Mouse (Mus musculus) urinary bladder, adult 18-20 months (tissue): ENCODE measurements around the gene Gm8653.
"Not testable (repeated sequence)": the region's sequence is repeated elsewhere in the genome, so short reads cannot be mapped to it uniquely, and the experiment has no call there.

Source experiments
- DNase-seq, 2 experiments: peaks; one replicate each; pipeline ENCODE4 v3.0.0; 2022; ENCODE audit warnings: low spot score in 2 of 2, mixed read lengths in 2 of 2

The Gm8653 gene

DNA sequence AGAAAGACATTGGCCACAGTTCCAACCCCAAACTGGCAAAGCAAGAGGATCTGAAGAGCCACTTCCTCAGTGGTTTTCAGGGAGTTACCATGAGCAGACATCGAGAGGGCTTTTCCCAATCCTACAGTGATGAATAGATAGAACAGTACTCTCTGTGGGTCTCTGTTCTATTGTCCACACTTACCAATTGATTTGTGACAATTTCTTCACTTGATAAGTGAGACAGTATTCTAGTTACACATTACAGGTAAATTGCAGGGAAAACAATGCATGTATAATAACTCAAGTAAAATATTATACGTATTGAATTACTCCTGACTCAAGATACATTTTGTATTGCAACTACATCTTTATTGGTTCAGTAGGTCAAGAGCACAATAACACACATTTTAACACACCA is at the start of gene Gm8653:
TSS of gene Gm8653 (minus strand) at position 101 of the 400 bp plus-strand sequence.
- DNase-seq = not testable (repeated sequence)

DNA sequence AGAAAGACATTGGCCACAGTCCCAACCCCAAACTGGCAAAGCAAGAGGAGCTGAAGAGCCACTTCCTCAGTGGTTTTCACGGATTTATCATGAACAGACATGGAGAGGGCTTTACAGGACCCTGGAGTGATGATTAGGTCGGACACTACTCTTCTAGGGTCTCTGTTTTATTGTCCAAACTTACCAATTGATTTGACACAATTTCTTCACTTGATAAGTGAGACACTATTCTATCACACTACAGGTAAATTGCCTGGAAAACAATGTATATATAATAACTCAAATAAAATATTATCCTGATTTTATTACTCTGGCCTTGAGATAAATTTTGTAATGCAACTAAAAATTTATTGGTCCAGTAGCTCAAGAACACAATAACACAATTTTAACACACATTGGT is 28.3 kb upstream of the Gm8653 start, which contains the start of gene Gm8453:
TSS of gene Gm8453 (minus strand) at position 101 of the 400 bp plus-strand sequence.
- DNase-seq = not testable (repeated sequence)

DNA sequence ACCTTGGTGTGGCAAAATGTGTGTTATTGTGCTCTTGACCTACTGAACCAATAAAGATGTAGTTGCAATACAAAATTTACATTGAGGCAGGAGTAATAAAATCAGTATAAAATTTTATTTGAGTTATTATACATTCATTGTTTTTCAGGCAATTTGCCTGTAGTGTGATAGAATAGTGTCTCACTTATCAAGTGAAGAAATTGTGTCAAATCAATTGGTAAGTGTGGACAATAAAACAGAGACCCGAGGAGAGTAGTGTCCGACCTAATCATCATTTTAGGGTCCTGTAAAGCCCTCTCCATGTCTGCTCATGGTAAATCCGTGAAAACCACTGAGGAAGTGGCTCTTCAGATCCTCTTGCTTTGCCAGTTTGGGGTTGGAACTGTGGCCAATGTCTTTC is 12.0 kb downstream of the Gm8653 start, which contains the start of gene Vmn1r143:
TSS of gene Vmn1r143 (plus strand) at position 301 of the 400 bp plus-strand sequence.
- not testable (repeated sequence) for DNase-seq

DNA sequence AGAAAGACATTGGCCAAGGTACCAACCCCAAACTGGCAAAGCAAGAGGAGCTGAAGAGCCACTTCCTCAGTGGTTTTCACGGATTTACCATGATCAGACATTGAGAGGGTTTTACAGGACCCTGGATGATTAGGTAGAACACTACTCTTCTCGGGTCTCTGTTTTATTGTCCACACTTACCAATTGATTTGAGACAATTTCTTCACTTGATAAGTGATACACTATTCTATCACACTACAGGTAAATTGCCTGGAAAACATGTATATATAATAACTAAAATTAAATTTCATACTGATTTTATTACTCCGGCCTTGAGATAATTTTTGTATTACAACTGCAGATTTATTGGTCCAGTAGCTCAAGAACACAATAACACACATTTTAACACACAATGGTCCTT is 37.1 kb downstream of the Gm8653 start, which contains the start of gene Vmn1r142:
TSS of gene Vmn1r142 (minus strand) at position 101 of the 400 bp plus-strand sequence.
- DNase-seq = not testable (repeated sequence)
